Mouse (Mus musculus) lung, postnatal 0 days (tissue): ENCODE data around the gene Cop1.

Experiments
- CTCF ChIP-seq: IDR thresholded peaks from 2 replicates; pipeline ENCODE4 v1.5.1; 2016; ENCODE audit warnings: antibody characterized with exemption, mild to moderate bottlenecking
- EP300 ChIP-seq: IDR thresholded peaks from 2 replicates; pipeline ENCODE4 v1.6.1; 2016; ENCODE audit warnings: antibody characterized with exemption, mild to moderate bottlenecking, control low read depth

GRCm38 (mm10) chr1:159286833-159287232, 54.7 kb downstream of the Cop1 start:
- peak; percentile 49 for TF ChIP-seq CTCF
- no peak for TF ChIP-seq EP300
